Mouse (Mus musculus): ENCODE measurements around the gene Tesmin. TPM values are rescaled to one million over a fixed set of nuclear protein-coding genes. Genes with fewer than 3 reads are reported as not detected.

Tesmin gene
- total RNA-seq (2021), result 1 to 10 TPM; 5.0 to 5.2 TPM
- long read RNA-seq, experiment 1, partial matches to known transcripts, result 0 of 1 reads
- long read RNA-seq, experiment 1, other reads (novel, unspliced or antisense), result 0 of 1 reads
- long read RNA-seq, experiment 2, result 0 reads

GRCm38 (mm10) chr19:3388629-3389057, at the start of gene Tesmin:
Tesmin (plus strand) TSS chr19:3388857.
- peak; percentile 79 to 90 for DNase-seq
- intact Hi-C loops (cut with DNase I), result loop anchor here (1.0 to 5.0 kb wide), 2 partner anchors 49 to 63 kb away; no protein-coding TSS in a partner anchor

GRCm38 (mm10) chr19:3339187-3339586, 49.5 kb upstream of the Tesmin start:
- no peak for DNase-seq
- intact Hi-C loops (cut with DNase I), result no loop called here

- intact Hi-C loops (cut with DNase I), result no loop called here
- no peak for DNase-seq
Observed at GRCm38 (mm10) chr19:3341021-3341420, 47.6 kb upstream of the Tesmin start.

- no peak for DNase-seq
- intact Hi-C loops (cut with DNase I), result no loop called here
Observed at GRCm38 (mm10) chr19:3343929-3344328, 44.7 kb upstream of the Tesmin start.

- DNase-seq, result no peak
- intact Hi-C loops (cut with DNase I), result no loop called here
Observed at GRCm38 (mm10) chr19:3344636-3345544, 43.8 kb upstream of the Tesmin start.

- no peak for DNase-seq
- intact Hi-C loops (cut with DNase I), result no loop called here
Observed at GRCm38 (mm10) chr19:3347784-3348183, 40.9 kb upstream of the Tesmin start.

GRCm38 (mm10) chr19:3353415-3354111, 35.1 kb upstream of the Tesmin start:
- DNase-seq, result peak; percentile 83 to 88
- intact Hi-C loops (cut with DNase I), result loop anchor here (1.0 to 2.0 kb wide), 2 partner anchors 25 to 59 kb away; no protein-coding TSS in a partner anchor

- intact Hi-C loops (cut with DNase I), result no loop called here
- peak in 1 of 2 experiments; percentile 60 for DNase-seq
Observed at GRCm38 (mm10) chr19:3355096-3355495, 33.6 kb upstream of the Tesmin start.

GRCm38 (mm10) chr19:3356516-3356915, 32.1 kb upstream of the Tesmin start:
- intact Hi-C loops (cut with DNase I), result no loop called here
- no peak for DNase-seq

GRCm38 (mm10) chr19:3357620-3358019, 31.0 kb upstream of the Tesmin start:
- no peak for DNase-seq
- intact Hi-C loops (cut with DNase I), result no loop called here

GRCm38 (mm10) chr19:3359841-3360588, 28.6 kb upstream of the Tesmin start:
- intact Hi-C loops (cut with DNase I), result no loop called here
- DNase-seq, result no peak

GRCm38 (mm10) chr19:3363510-3363909, 25.1 kb upstream of the Tesmin start:
- intact Hi-C loops (cut with DNase I), result no loop called here
- DNase-seq, result no peak

GRCm38 (mm10) chr19:3365089-3365488, 23.6 kb upstream of the Tesmin start:
- no peak for DNase-seq
- intact Hi-C loops (cut with DNase I), result no loop called here

- no peak for DNase-seq
- intact Hi-C loops (cut with DNase I), result no loop called here
Observed at GRCm38 (mm10) chr19:3368276-3368675, 20.4 kb upstream of the Tesmin start.

GRCm38 (mm10) chr19:3373380-3373779, 15.3 kb upstream of the Tesmin start:
- DNase-seq, result peak; percentile 55 to 56

GRCm38 (mm10) chr19:3374028-3374427, 14.6 kb upstream of the Tesmin start:
- intact Hi-C loops (cut with DNase I), result no loop called here
- no peak for DNase-seq

More at GRCm38 (mm10) chr19:3373380-3373779, 15.3 kb upstream of the Tesmin start:
- intact Hi-C loops (cut with DNase I), result no loop called here

- DNase-seq, result no peak
- intact Hi-C loops (cut with DNase I), result no loop called here
Observed at GRCm38 (mm10) chr19:3375945-3376495, 12.6 kb upstream of the Tesmin start.

- DNase-seq, result no peak
- intact Hi-C loops (cut with DNase I), result no loop called here
Observed at GRCm38 (mm10) chr19:3376966-3377715, 11.5 kb upstream of the Tesmin start.

- intact Hi-C loops (cut with DNase I), result no loop called here
- DNase-seq, result no peak
Observed at GRCm38 (mm10) chr19:3378614-3379013, 10.0 kb upstream of the Tesmin start.
